Mouse (Mus musculus) mature B cell (primary cell): ENCODE data around the gene Oas1d.

ENCODE experiments used
- in situ Hi-C: fragments of 300-500 bp; cut with MboI; formaldehyde crosslinking; loops from 2 replicates; pipeline ENCODE4 v1.14.3; 2019

Oas1d gene

GRCm38 (mm10) chr5:120969703-120970102 is 55.4 kb downstream of the Oas1d start:
- in situ Hi-C loops: no loop called here
